Mouse (Mus musculus) E14TG2a.4 (cell line): Measurements from ENCODE around the gene Gramd4.
"Not testable (repeated sequence)": the region's sequence is repeated elsewhere in the genome, so short reads cannot be mapped to it uniquely, and the experiment has no call there.

ENCODE experiments used
- H3K27me3 ChIP-seq: 2 replicates; pipeline ENCODE4 v1.6.1; 2014; ENCODE audit warnings: low read length, control low read depth; ENCODE audit not compliant: insufficient read depth
- H3K36me3 ChIP-seq: 2 replicates; pipeline ENCODE4 v1.6.1; 2014; ENCODE audit warnings: low read length, control low read depth; ENCODE audit not compliant: insufficient read depth
- H3K4me1 ChIP-seq: replicated peaks from 2 replicates; pipeline ENCODE4 v1.6.1; 2014; ENCODE audit warnings: low read depth, low read length, control low read depth
- H3K4me3 ChIP-seq: replicated peaks from 2 replicates; pipeline ENCODE4 v1.5.1; 2014; ENCODE audit warnings: mild to moderate bottlenecking, low read length
- H3K9me3 ChIP-seq: 2 replicates; pipeline ENCODE4 v1.6.1; 2014; ENCODE audit warnings: low read length, control low read depth
- CTCF ChIP-seq: conservative IDR thresholded peaks from 2 replicates; pipeline ENCODE4 v1.5.1; 2014; ENCODE audit warnings: low read length
- NANOG ChIP-seq: IDR thresholded peaks from 2 replicates; pipeline ENCODE4 v1.6.1; 2014; ENCODE audit warnings: borderline replicate concordance, low read length, mixed read lengths
- POU5F1 ChIP-seq: IDR thresholded peaks from 2 replicates; pipeline ENCODE4 v1.6.1; 2014; ENCODE audit warnings: low read length, borderline replicate concordance

Gramd4 gene

DNA sequence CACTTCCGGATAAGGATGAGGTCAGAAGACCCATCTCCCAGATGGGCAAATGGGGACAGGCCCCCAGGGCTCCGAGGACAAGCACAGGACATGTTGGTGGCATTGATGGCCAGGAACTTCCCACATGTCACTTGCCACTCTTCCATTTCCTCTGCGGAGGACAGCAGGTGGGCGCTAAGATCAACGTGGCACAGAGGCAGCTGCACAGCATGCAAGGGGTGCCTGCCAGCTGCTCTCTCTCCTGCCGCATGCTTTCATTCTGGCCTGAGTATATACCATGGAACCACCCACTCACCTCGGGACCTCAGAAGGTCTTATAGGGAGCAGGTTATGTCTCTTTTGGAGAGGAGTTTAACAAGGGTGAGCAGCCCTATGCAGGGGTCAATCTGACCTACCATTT, 87.1 kb downstream of the Gramd4 start:
- Histone ChIP-seq H3K27me3 (0 out of 2 replicates have a peak, but pooled peaks cover 6% of the 10 kb centered on the region), H3K9me3 (no peaks in the 10 kb centered on the region), H3K4me3 (no peak overlapping the region), H3K4me1 (peaks cover 36% of the 10 kb centered on the region), H3K36me3 (no peaks in the 10 kb centered on the region)
- TF ChIP-seq POU5F1: no peak
- TF ChIP-seq CTCF: no peak
- no peak for TF ChIP-seq NANOG

DNA sequence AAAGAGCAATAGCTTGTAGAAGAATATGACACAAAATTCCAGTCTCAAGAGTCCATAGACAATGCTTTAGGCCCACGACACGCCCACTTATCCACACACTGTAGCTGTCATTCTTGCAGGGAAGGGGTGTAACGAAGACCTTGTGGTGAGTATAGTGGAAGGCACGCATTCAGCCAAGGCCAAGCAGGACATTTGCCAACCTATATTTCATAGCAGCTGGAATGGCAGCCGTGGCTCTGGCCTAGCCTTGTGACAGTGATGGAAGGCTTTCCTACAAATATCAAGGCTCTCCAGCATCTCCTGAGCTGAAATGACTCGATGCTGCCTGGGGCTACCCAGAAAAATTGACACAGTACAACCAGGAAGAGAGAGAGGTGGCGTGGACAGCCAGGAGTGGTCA, 87.6 kb downstream of the Gramd4 start:
- Histone ChIP-seq H3K4me1 (peaks cover 31% of the 10 kb centered on the region), H3K4me3 (no peak overlapping the region), H3K9me3 (no peaks in the 10 kb centered on the region), H3K27me3 (0 out of 2 replicates have a peak, but pooled peaks cover 6% of the 10 kb centered on the region), H3K36me3 (no peaks in the 10 kb centered on the region)
- TF ChIP-seq CTCF: no peak
- TF ChIP-seq NANOG: no peak
- TF ChIP-seq POU5F1: no peak

DNA sequence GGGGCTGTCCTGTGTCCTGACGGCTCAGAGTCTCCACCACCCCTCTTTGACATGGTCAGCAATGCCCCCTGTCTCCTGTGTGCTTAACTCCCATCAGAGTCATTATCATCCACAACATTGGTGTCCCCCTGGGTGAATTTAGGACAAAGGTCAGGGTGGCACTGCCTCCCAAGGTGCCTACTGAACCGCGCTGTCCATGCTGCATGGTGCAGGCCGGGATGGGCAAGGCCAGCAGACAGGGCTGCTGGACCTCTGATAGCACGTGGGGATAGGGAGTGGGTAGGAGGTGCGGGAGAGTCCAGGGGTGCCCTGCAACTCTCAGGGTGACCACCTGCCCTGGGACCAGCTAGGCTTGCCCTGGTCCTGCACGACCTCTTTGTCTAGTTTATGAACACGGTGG, 89.4 kb downstream of the Gramd4 start:
- H3K4me3 ChIP-seq: no peak overlapping the region
- peaks cover 30% of the 10 kb centered on the region for H3K4me1 ChIP-seq
- H3K9me3 ChIP-seq: no peaks in the 10 kb centered on the region
- H3K27me3 ChIP-seq: 0 out of 2 replicates have a peak, but pooled peaks cover 6% of the 10 kb centered on the region
- TF ChIP-seq NANOG (no peak), POU5F1 (no peak), CTCF (no peak)
- no peaks in the 10 kb centered on the region for H3K36me3 ChIP-seq

DNA sequence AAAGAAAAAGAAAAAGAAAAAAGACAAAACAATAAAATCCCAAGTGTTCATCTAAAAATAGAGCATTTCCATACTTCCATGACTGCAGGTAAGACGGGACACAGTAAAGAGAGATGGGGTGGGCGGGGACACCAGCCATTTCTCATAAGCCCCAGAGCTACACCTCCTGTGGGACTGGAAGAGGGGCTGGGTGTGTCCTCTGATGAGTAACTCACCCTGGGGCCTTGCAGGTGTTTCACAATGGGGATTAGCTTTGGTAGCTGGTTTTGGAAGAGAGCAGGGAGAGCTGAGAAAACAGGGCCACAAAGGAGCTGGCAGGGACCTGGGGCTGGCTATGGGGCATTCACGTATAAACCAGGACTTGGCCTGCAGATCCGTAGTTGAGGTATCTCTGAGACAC, 93.1 kb downstream of the Gramd4 start:
- H3K4me1 ChIP-seq: peaks cover 34% of the 10 kb centered on the region
- no peaks in the 10 kb centered on the region for H3K36me3 ChIP-seq
- no peak for TF ChIP-seq NANOG
- TF ChIP-seq CTCF: no peak
- TF ChIP-seq POU5F1: no peak
- 0 out of 2 replicates have a peak, but pooled peaks cover 2% of the 10 kb centered on the region for H3K27me3 ChIP-seq
- no peak overlapping the region for H3K4me3 ChIP-seq
- H3K9me3 ChIP-seq: peaks cover 6% of the 10 kb centered on the region; the same call in 1 of the 2 replicates

DNA sequence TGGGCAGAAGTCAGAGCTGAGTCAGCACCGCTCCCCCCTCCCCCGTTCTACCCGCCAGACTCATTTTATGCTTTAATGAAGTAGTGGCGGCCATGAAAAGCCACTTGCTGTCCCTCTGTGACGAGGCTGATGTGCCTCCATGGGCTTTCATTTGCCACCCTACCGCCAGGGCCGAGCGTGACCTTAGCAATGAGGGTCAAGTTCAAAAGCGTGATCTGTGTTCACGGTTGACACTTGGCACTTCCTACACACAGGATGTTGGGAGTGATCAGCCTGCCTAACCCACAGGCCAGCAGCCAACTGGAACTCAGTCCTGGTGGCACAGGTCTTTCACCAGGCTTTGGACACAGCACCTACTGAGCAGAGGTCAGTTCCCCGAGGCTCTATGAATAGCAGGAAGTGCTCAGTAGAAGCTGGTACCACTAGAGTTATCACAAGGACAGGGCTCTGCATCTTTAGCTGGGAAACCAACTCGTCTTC, 96.0 kb downstream of the Gramd4 start:
- Histone ChIP-seq H3K27me3 (0 out of 2 replicates have a peak, but pooled peaks cover 1% of the 10 kb centered on the region), H3K4me1 (peaks cover 31% of the 10 kb centered on the region), H3K4me3 (peak overlapping the region; percentile 61), H3K36me3 (no peaks in the 10 kb centered on the region), H3K9me3 (peaks cover 18% of the 10 kb centered on the region)
- no peak for TF ChIP-seq NANOG
- no peak for TF ChIP-seq CTCF
- TF ChIP-seq POU5F1: no peak

DNA sequence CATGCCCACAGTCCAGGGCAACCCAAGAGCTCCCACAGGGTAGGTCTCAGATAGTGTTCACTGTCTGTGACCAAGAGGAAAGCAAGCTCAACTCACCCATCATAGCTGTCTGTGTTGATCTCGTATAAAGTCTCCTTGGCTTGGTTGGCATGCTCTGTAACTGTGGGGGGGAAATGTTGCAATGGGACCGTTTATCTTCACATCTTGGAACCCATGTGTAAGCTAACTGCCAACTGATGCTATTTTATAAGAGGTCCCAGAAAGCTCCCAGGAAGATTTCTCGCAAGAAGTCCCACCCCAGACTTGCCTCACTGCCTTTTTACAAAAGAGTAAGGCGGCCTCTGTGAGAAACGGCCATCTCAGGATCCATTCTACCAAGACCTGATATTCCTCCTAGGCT, 99.0 kb downstream of the Gramd4 start:
- H3K36me3 ChIP-seq: no peaks in the 10 kb centered on the region
- no peak for TF ChIP-seq CTCF
- TF ChIP-seq NANOG: no peak
- TF ChIP-seq POU5F1: no peak

DNA sequence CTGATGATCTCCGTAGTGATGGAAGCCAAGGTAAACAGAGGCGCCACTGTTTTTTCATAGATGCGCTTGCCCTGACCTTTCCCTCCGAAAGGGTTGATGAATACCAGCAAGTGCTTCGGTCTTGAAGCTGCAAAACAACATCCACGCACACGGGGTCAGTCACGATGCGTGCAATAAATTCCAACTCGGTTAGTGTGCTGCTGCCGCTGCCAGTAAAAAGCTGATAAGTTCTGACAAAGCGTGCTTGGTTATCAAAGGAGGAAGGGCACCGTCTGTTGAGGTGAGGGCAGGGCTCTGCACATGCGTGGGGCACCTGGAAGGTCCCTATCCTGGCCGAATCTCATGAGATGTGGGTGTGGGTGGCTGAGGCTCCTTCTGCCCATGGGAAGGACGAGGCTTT, 101.6 kb downstream of the Gramd4 start:
- no peak overlapping the region for H3K4me3 ChIP-seq
- no peak for TF ChIP-seq POU5F1
- TF ChIP-seq CTCF: no peak
- TF ChIP-seq NANOG: no peak
- H3K27me3 ChIP-seq: no peaks in the 10 kb centered on the region
- no peaks in the 10 kb centered on the region for H3K36me3 ChIP-seq
- peaks cover 18% of the 10 kb centered on the region for H3K9me3 ChIP-seq
- H3K4me1 ChIP-seq: 0 out of 2 replicates have a peak, but pooled peaks cover 3% of the 10 kb centered on the region

More for the DNA sequence above, 99.0 kb downstream of the Gramd4 start:
- Histone ChIP-seq H3K27me3 (no peaks in the 10 kb centered on the region), H3K4me1 (peaks cover 16% of the 10 kb centered on the region), H3K4me3 (no peak overlapping the region), H3K9me3 (peaks cover 19% of the 10 kb centered on the region)

DNA sequence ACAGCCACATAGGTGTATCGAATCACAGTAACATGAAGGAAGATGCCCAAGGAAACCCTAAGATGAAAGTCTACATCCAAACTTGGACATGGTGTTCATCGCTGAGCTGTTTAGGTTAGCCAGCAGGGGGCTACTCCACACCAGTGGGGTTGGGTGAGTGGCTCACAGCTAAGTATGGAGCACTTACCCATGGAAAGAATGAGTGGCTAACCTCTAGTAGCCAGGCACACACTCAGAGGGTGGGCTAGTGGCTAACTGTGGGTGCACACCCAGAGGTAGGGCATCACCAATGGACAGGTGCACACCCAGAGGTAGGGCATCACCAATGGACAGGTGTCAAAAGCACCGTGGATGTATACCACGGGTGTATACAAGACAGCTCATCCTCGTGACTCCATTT, 102.2 kb downstream of the Gramd4 start:
- Histone ChIP-seq H3K36me3 (no peaks in the 10 kb centered on the region), H3K4me3 (no peak overlapping the region), H3K27me3 (no peaks in the 10 kb centered on the region), H3K4me1 (peaks cover 5% of the 10 kb centered on the region), H3K9me3 (peaks cover 18% of the 10 kb centered on the region)
- TF ChIP-seq POU5F1 (no peak), CTCF (no peak), NANOG (no peak)

DNA sequence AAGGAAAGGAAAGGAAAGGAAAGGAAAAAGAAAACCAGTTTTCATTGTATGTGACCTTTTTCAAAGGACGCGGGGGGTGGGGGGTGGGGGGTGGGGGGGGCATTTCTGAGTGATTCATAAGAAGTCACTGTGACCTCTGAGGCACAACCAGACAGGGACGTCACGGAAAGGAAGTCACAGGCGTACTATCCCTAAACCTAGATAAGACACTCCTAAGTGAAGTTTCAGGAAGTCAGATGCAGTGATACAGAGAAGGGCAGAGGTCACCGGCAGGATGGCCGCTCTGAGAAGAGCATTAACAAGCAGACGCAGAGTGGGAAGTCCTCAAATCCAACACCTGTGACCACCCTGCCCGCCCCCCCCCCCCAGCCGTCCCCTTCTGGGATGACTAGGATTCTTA, 103.4 kb downstream of the Gramd4 start:
- no peaks in the 10 kb centered on the region for H3K27me3 ChIP-seq
- peaks cover 15% of the 10 kb centered on the region for H3K4me1 ChIP-seq
- H3K9me3 ChIP-seq: peaks cover 14% of the 10 kb centered on the region
- H3K4me3 ChIP-seq: no peak overlapping the region
- no peaks in the 10 kb centered on the region for H3K36me3 ChIP-seq
- TF ChIP-seq CTCF (no peak), NANOG (no peak), POU5F1 (no peak)

DNA sequence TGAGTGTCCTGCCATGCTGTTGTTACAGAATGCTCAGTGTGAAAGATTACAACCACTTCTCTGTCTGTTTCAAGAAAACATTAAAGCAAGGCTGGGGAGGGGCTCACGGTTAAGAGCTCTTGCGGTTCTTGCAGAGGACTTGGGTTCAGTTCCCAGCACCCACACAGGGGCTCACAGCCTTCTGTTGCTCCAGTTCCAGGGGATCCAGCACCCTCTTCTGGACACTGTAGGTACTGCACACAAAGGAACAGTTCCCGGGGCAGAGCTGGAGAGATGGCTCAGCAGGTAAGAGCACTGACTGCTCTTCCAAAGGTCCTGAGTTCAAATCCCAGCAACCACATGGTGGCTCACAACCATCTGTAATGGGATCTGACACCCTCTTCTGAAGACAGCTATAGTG, 104.3 kb downstream of the Gramd4 start:
- not testable (repeated sequence) for H3K9me3 ChIP-seq, H3K27me3 ChIP-seq, H3K36me3 ChIP-seq, H3K4me3 ChIP-seq
- H3K4me1 ChIP-seq: peaks cover 21% of the 10 kb centered on the region
- TF ChIP-seq CTCF: peak; percentile 45
